Mouse (Mus musculus) spleen, adult 2 months (tissue): ENCODE data around the gene Rhoq.

ENCODE experiments used
- CTCF ChIP-seq: fragments of 200-500 bp; IDR thresholded peaks from 2 replicates; pipeline ENCODE4 v1.5.1; 2011; ENCODE audit warnings: mild to moderate bottlenecking, inconsistent platforms; ENCODE audit not compliant: insufficient read depth, insufficient read length, insufficient replicate concordance; ENCODE audit errors: extremely low read depth
- POLR2A ChIP-seq: fragments of 200-500 bp; IDR thresholded peaks from 2 replicates; pipeline ENCODE4 v1.6.1; 2011; ENCODE audit warnings: low read depth, low read length, inconsistent platforms

DNA sequence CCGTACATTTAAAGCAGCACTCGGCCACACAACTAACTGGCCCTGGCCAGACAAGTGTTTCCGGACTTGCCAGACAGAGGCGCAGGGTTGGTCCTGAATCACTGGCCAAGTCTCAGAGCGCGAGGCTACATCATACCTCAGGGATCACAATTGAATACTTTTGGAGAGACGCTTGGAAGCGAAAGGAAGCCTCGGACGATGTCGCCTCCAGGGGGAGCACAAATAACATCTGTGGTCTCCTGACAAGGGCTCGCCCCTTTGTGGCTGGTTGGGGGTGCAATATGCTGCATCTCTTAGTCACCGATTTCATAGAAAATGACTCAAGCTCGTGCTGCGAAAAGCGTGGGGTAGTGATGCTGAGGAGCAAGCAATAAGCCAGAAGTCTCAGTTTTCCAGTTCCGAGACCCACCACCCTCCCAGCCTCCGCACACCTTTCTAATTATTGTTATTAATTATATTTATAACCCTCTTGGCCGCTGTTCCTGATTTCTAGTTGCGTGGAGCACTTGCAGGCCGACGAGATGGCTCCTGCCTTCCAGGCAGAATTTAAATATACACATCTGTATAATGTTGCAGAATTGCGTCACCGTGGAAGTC, 487 bp upstream of the Rhoq start:
- TF ChIP-seq POLR2A (no peak), CTCF (peak; percentile 72; the same call in 1 of the 2 replicates)
